Mouse (Mus musculus): ENCODE measurements at regions not wholly inside any gene's neighbourhood (a gene's known extent, or its start where the extent isn't known, plus 50 kb on each side); places are given as distances from the start of the nearest gene placed in this dataset.

DNA sequence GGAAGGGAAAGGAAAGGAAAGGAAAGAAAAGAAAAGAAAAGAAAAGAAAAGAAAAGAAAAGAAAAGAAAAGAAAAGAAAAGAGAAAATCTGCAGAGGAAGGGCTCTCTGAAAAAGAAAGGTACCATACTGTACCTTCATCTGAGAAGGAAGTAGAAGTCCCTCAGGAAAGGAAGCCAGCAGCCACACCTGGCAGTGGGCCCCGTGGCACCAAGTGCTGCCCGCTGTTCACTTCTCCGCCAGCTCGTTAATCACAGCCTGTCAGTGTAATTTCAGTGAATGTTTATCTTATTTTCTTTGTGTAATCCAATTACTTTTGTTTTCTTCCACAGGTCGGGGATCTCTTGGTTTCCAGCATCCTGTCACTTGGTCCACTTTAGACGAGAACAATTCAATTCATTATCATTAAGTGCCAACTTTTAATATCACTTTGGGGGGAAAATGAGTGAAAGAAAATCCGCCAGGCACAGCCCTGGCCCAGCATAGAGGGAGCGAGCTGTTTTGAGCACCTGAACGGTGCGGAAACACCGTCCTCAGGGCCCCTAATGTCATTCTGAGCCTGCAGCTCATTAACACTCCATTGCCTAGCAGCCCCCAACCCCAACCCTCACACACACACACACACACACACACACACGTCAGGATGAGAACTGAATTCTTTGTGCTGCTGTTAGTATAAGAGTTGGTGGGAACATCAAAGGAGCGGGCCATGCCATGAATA is 309.7 kb downstream of the Irx2 start:
- Histone ChIP-seq H3K4me3 (ENCODE audit: low read depth, low read length) (no peak overlapping the region), H3K27me3 (replicated peaks; ENCODE audit: control insufficient read depth, insufficient read depth, low read length) (no peaks in the 10 kb centered on the region), H3K9me3 (ENCODE audit: control insufficient read depth) (no peaks in the 10 kb centered on the region), H3K27ac (ENCODE audit: low read depth, low read length) (no peak overlapping the region), H3K4me1 (replicated peaks; ENCODE audit: control insufficient read depth, insufficient read depth, low read length) (no peaks in the 10 kb centered on the region), H3K36me3 (ENCODE audit: control insufficient read depth, insufficient read depth) (no peaks in the 10 kb centered on the region), H3K9ac (ENCODE audit: low read depth, low read length) (no peak overlapping the region), H3K4me2 (replicated peaks; ENCODE audit: low read depth) (no peak overlapping the region)
- TF ChIP-seq CTCF (IDR thresholded peaks at IDR 0.05; ENCODE audit: low read depth): no peak
- 47% methylated on average over 13 of the region's 13 CpGs for WGBS
- no peak for ATAC-seq

DNA sequence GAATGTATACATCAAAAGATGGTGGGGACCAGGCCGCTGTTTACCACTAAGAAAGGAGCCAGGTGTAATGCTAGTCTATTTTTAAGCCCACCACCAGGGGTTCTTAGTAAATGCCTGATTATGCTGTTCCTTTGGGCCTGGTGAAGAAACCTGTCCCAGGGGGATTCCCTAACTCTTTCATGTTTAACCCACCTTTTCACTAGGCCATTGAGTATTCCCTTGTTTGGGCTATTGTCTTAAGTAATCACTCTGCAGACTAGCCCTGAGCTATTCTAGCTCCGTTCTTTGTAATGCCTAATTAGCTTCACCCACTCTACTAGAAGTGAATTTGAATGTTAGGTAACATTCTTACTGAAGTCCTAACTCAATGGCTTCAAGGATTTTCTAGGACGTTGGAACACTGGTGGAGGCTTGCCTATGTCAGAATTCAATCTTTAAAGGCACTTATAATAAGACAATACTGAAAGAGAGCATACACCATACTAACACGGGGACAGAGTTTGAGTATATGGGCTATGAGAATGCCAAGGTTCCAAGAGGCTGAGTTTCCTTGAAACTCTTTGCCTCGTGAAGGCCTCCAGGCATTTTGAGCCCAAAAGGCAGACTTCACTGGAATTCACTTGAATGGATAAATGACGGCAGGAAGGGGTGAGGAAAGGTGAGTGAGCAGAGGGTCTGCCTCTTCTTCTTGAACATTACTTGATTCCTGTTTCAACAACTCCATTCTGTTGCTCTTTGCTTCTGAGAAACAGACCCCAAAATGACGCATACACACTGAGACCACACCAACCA is 312.7 kb upstream of the Irx4 start:
- Histone ChIP-seq H3K4me2 (replicated peaks; ENCODE audit: low read depth) (no peak overlapping the region), H3K4me1 (replicated peaks; ENCODE audit: control insufficient read depth, insufficient read depth, low read length) (no peaks in the 10 kb centered on the region), H3K4me3 (ENCODE audit: low read depth, low read length) (no peak overlapping the region), H3K27me3 (replicated peaks; ENCODE audit: control insufficient read depth, insufficient read depth, low read length) (no peaks in the 10 kb centered on the region), H3K27ac (ENCODE audit: low read depth, low read length) (no peak overlapping the region), H3K36me3 (ENCODE audit: control insufficient read depth, insufficient read depth) (no peaks in the 10 kb centered on the region), H3K9ac (ENCODE audit: low read depth, low read length) (no peak overlapping the region), H3K9me3 (ENCODE audit: control insufficient read depth) (no peaks in the 10 kb centered on the region)
- WGBS: 71% methylated on average over 7 of the region's 7 CpGs
- no peak for TF ChIP-seq CTCF (IDR thresholded peaks at IDR 0.05; ENCODE audit: low read depth)
- ATAC-seq: no peak

DNA sequence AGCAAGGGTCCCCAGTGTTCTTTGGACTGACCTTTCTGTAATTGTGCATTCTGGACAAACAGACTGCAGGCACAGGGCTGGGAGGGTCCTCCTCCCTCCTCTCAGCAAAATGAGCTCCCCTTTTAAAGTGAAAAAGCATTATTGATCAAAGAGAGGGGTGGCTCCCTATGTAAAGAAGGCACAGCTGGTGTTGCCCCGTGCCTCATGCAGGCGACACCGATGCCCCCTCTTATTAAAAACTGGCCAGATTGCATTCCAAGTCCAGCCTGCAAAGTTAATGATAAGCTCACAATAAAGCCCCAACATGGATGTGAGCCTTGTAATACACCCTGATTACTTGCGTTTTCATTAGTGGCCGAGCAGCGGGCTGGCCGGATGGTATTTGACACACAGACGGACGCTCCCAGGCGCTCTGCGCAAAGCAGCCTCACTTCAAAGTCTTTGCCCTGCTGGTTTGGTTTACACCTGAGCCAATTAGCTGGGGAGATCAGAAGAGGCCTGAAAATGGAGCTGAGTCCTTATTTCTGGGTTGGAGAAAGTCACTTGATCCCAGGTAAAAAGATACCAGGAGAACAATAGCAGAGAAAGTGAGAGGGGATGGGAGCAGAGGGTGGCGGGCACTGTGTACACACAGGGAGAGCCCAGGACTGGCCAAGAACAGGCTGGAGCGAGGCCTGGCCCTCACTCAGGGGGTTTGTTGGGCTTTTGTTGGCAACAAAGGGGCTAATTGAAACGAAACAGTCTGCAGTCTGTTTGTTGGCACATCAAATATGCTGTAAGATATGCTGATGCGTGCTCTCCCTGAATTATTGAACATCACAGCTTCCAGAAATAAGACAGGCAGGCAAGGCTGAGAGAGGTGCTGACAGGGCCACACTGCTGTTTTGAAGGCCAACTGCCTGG is 301.4 kb upstream of the Irx4 start:
- Histone ChIP-seq H3K9me3 (ENCODE audit: control insufficient read depth) (no peaks in the 10 kb centered on the region), H3K36me3 (ENCODE audit: control insufficient read depth, insufficient read depth) (no peaks in the 10 kb centered on the region), H3K4me3 (ENCODE audit: low read depth, low read length) (no peak overlapping the region), H3K4me2 (replicated peaks; ENCODE audit: low read depth) (no peak overlapping the region), H3K9ac (ENCODE audit: low read depth, low read length) (no peak overlapping the region), H3K27me3 (replicated peaks; ENCODE audit: control insufficient read depth, insufficient read depth, low read length) (no peaks in the 10 kb centered on the region), H3K27ac (ENCODE audit: low read depth, low read length) (no peak overlapping the region), H3K4me1 (replicated peaks; ENCODE audit: control insufficient read depth, insufficient read depth, low read length) (no peaks in the 10 kb centered on the region)
- TF ChIP-seq CTCF (IDR thresholded peaks at IDR 0.05; ENCODE audit: low read depth): no peak
- WGBS: 18% methylated on average over 15 of the region's 15 CpGs
- ATAC-seq: no peak

DNA sequence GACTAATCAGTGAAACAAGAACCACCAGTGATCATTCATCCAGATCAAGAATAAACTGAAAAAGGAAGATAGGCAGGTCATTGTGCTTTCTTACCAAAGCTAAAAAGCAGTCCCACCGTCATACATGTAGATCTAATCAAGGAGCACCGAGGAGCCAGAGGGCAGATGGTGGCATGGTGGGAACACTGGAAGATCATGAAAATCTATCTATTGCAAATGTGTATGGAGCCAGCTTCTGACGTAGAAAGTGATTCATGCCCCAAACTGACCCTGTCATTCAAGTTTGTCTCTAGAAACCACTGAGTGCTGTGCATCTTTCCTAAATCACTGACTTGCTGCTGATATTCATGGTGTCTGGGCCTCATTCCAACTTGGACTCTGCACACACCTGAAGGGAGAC is 299.0 kb upstream of the Irx4 start:
- no peak overlapping the region for H3K4me3 ChIP-seq (ENCODE audit: low read depth, low read length)
- no peak overlapping the region for H3K27ac ChIP-seq (ENCODE audit: low read depth, low read length)
- H3K4me1 ChIP-seq (replicated peaks; ENCODE audit: control insufficient read depth, insufficient read depth, low read length): no peaks in the 10 kb centered on the region
- H3K27me3 ChIP-seq (replicated peaks; ENCODE audit: control insufficient read depth, insufficient read depth, low read length): no peaks in the 10 kb centered on the region
- TF ChIP-seq CTCF (IDR thresholded peaks at IDR 0.05; ENCODE audit: low read depth): no peak
- H3K4me2 ChIP-seq (replicated peaks; ENCODE audit: low read depth): no peak overlapping the region
- WGBS: 83% methylated on average over 3 of the region's 3 CpGs
- H3K9ac ChIP-seq (ENCODE audit: low read depth, low read length): no peak overlapping the region
- ATAC-seq: no peak
- H3K36me3 ChIP-seq (ENCODE audit: control insufficient read depth, insufficient read depth): no peaks in the 10 kb centered on the region
- H3K9me3 ChIP-seq (ENCODE audit: control insufficient read depth): no peaks in the 10 kb centered on the region

DNA sequence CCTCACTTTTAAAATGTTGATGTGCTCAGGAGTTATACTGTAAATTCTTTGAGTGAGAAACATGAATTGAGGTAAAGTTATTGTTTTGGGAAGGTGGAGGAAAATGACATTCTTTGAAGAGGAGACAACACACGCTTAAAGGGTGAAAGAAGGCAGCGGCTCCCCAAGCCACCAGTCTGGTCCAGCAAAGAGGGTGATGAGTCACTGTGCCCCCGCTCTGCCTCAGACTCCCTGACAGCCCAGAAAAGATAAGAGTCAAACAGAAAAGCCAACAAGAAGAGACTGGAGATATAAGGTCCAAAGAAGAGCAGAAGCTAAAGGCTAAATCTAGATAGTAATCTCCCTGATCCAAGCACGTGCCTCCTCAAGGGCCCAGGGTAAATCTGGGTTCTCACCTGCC is 288.1 kb upstream of the Irx4 start:
- Histone ChIP-seq H3K9me3 (ENCODE audit: control insufficient read depth) (no peaks in the 10 kb centered on the region), H3K36me3 (ENCODE audit: control insufficient read depth, insufficient read depth) (no peaks in the 10 kb centered on the region), H3K27me3 (replicated peaks; ENCODE audit: control insufficient read depth, insufficient read depth, low read length) (no peaks in the 10 kb centered on the region), H3K4me2 (replicated peaks; ENCODE audit: low read depth) (no peak overlapping the region), H3K27ac (ENCODE audit: low read depth, low read length) (no peak overlapping the region), H3K4me3 (ENCODE audit: low read depth, low read length) (no peak overlapping the region), H3K9ac (ENCODE audit: low read depth, low read length) (no peak overlapping the region), H3K4me1 (replicated peaks; ENCODE audit: control insufficient read depth, insufficient read depth, low read length) (no peaks in the 10 kb centered on the region)
- ATAC-seq: no peak
- TF ChIP-seq CTCF (IDR thresholded peaks at IDR 0.05; ENCODE audit: low read depth): no peak
- WGBS: 65% methylated on average over 4 of the region's 4 CpGs

DNA sequence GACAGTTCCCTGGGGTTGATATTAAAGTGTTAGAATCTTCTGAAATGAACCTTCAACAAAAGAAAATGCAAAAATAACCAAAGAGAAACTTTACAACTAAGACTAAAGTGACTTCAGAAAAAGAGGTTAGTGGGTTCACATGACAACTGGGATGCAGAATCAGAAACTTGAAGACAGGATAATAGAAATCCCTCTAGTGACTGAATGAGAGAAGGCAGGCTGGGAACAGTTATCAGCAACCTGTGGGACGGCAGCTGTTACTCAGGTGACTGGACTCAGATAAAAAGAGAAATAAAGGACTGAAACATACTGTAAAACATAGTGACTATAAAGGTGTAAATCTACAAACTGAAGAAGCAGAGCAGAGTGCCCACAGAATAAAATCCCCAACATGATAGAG is 287.4 kb upstream of the Irx4 start:
- no peaks in the 10 kb centered on the region for H3K4me1 ChIP-seq (replicated peaks; ENCODE audit: control insufficient read depth, insufficient read depth, low read length)
- 18% methylated on average over 1 of the region's 1 CpGs for WGBS
- TF ChIP-seq CTCF (IDR thresholded peaks at IDR 0.05; ENCODE audit: low read depth): peak; percentile 21; the same call in 1 of the 2 replicates
- H3K27ac ChIP-seq (ENCODE audit: low read depth, low read length): no peak overlapping the region
- H3K27me3 ChIP-seq (replicated peaks; ENCODE audit: control insufficient read depth, insufficient read depth, low read length): no peaks in the 10 kb centered on the region
- no peaks in the 10 kb centered on the region for H3K9me3 ChIP-seq (ENCODE audit: control insufficient read depth)
- H3K9ac ChIP-seq (ENCODE audit: low read depth, low read length): no peak overlapping the region
- H3K4me2 ChIP-seq (replicated peaks; ENCODE audit: low read depth): no peak overlapping the region
- no peak for ATAC-seq
- H3K36me3 ChIP-seq (ENCODE audit: control insufficient read depth, insufficient read depth): no peaks in the 10 kb centered on the region
- H3K4me3 ChIP-seq (ENCODE audit: low read depth, low read length): no peak overlapping the region

Data from intestine, postnatal 0 days (tissue).